ENCODE assay signal across 8 mouse cellular contexts in the genomic region with DNA sequence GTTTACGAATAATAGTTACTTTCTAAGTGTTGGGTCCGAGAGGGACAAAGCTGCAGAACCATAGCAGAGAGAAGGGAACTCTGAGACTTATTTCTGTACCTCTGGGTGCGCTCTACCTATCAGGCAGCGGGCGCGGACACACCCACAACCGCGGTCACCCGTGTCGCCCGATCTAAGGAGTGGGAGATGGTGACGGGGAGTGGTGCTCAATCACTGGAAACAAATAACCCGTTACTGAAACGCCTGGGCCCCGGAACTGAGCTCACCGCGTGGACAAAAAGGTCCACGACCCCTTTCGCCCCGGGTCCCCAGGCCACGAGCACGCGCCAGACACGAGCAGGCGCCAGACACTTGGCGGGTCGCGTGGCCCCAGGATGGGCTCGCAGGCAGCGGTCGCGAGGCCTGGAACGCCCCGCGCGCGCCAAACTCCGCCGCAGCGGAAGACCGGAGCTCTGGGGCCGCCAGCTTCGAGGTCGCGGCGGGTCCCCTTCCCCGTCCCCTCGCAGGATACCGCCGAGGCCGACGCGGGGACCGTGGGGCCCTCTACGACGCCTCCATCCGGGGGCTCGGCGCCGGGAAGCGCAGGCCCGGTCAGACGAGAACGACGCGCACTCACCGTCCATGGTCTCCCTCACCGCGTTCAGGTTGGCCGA. TPM values are rescaled to one million over a fixed set of nuclear protein-coding genes. Genes with fewer than 3 reads are reported as not detected.
DNase-seq lines count a peak whose midpoint lies in the region; ATAC-seq lines count a peak whose summit lies in the region.

No protein-coding gene starts in this region.

- WGBS in forebrain, embryonic 11.5 days = under 1% methylated on average over 66 of the region's 70 CpGs
- under 1% methylated on average over 70 of the region's 70 CpGs for WGBS in midbrain, embryonic 14.5 days

- H3K27me3 ChIP-seq in forebrain, embryonic 11.5 days (ENCODE audit: control insufficient read depth, insufficient read depth, low read length) = no peaks in the 10 kb centered on the region
- no peaks in the 10 kb centered on the region for H3K27me3 ChIP-seq in midbrain, embryonic 14.5 days (ENCODE audit: control insufficient read depth, insufficient read depth, low read length)

- no peaks in the 10 kb centered on the region for H3K9me3 ChIP-seq in forebrain, embryonic 11.5 days (ENCODE audit: control insufficient read depth, low read length)
- H3K9me3 ChIP-seq in midbrain, embryonic 14.5 days (ENCODE audit: control insufficient read depth, low read length) = no peaks in the 10 kb centered on the region

- H3K9ac ChIP-seq in forebrain, embryonic 11.5 days (ENCODE audit: low read length) = peak overlapping the region; percentile 95
- peak overlapping the region; percentile 94 for H3K9ac ChIP-seq in midbrain, embryonic 14.5 days (replicated peaks; ENCODE audit: low read length)

- no peaks in the 10 kb centered on the region for H3K36me3 ChIP-seq in forebrain, embryonic 11.5 days (ENCODE audit: control insufficient read depth, insufficient read depth, low read length)
- 0 out of 2 replicates have a peak, but pooled peaks cover 3% of the 10 kb centered on the region for H3K36me3 ChIP-seq in midbrain, embryonic 14.5 days (ENCODE audit: control insufficient read depth, insufficient read depth, low read length)

- DNase-seq in kidney, adult 11 months = peak; percentile 13
- DNase-seq in kidney, postnatal 10 days = no peak
- peak; percentile 14 for DNase-seq in MEL-GATA-1-ER (ENCODE audit: extremely low read depth, low read depth)
- DNase-seq in forebrain, embryonic 11.5 days (ENCODE audit: low spot score) = no peak
- DNase-seq in kidney, postnatal 36 days = peak; percentile 4 to 49
- DNase-seq in midbrain, embryonic 14.5 days = no peak
- DNase-seq in left cerebral cortex, adult 8-10 months (ENCODE audit: low spot score in 2 of 2) = no peak
- DNase-seq in retina, embryonic 14.5 days (ENCODE audit: low spot score) = no peak

- peak overlapping the region; percentile 70 for H3K4me2 ChIP-seq in forebrain, embryonic 11.5 days (ENCODE audit: low read depth, low read length, severe bottlenecking)
- H3K4me2 ChIP-seq in midbrain, embryonic 14.5 days (ENCODE audit: low read length) = peak overlapping the region; percentile 79

- peaks cover 4% of the 10 kb centered on the region; the same call in 1 of the 2 replicates for H3K4me1 ChIP-seq in forebrain, embryonic 11.5 days (replicated peaks; ENCODE audit: control insufficient read depth, insufficient read depth, low read length)
- peaks cover 22% of the 10 kb centered on the region for H3K4me1 ChIP-seq in midbrain, embryonic 14.5 days (ENCODE audit: control insufficient read depth, insufficient read depth, low read length)

- peak overlapping the region; percentile 89 for H3K4me3 ChIP-seq in forebrain, embryonic 11.5 days (ENCODE audit: low read depth, low read length)
- H3K4me3 ChIP-seq in midbrain, embryonic 14.5 days (replicated peaks; ENCODE audit: low read depth, low read length) = peak overlapping the region; percentile 99

- peak; percentile 6; the same call in 1 of the 2 replicates for ATAC-seq in forebrain, embryonic 11.5 days (replicated peaks; ENCODE audit: low FRiP score)
- ATAC-seq in midbrain, embryonic 14.5 days (ENCODE audit: low FRiP score, low TSS enrichment) = peak; percentile 31

- peak overlapping the region; percentile 78 for H3K27ac ChIP-seq in forebrain, embryonic 11.5 days (ENCODE audit: low read depth, low read length)
- H3K27ac ChIP-seq in midbrain, embryonic 14.5 days (replicated peaks; ENCODE audit: low read depth, low read length) = peak overlapping the region; percentile 84

RNA-seq across cellular contexts. Expression of a gene that starts 0.4 kb away (rescaled TPM):
- polyA plus RNA-seq in forebrain, embryonic 11.5 days (2014; fragmentation: Nextera tagmentation; extraction: Ambion mirVana) = 115 and 137 TPM in 2 replicates
- 108 and 112 TPM in 2 replicates for polyA plus RNA-seq in midbrain, embryonic 14.5 days (2014; fragmentation: Nextera tagmentation; extraction: Ambion mirVana)
- 10 to 100 TPM; 58.6 to 66.6 (median 63.0) TPM for total RNA-seq in left cerebral cortex, adult 8-10 months (2022)

RNA-seq across cellular contexts. Expression of a gene that starts 0.5 kb away (rescaled TPM):
- 84.5 and 87.8 TPM in 2 replicates for polyA plus RNA-seq in forebrain, embryonic 11.5 days (2014; fragmentation: Nextera tagmentation; extraction: Ambion mirVana)
- 10.6 and 16.4 TPM in 2 replicates for polyA plus RNA-seq in midbrain, embryonic 14.5 days (2014; fragmentation: Nextera tagmentation; extraction: Ambion mirVana)
- total RNA-seq in left cerebral cortex, adult 8-10 months (2022) = 1 to 10 TPM; 2.6 to 3.3 (median 3.0) TPM

RNA-seq across cellular contexts. Expression of a gene that starts 51.4 kb away (rescaled TPM):
- 2.1 and 3.4 TPM in 2 replicates for polyA plus RNA-seq in forebrain, embryonic 11.5 days (2014; fragmentation: Nextera tagmentation; extraction: Ambion mirVana)
- 0.72 TPM in 1 of 2 replicates, not detected in the other for polyA plus RNA-seq in midbrain, embryonic 14.5 days (2014; fragmentation: Nextera tagmentation; extraction: Ambion mirVana)
- total RNA-seq in left cerebral cortex, adult 8-10 months (2022) = 1 to 10 TPM in 3 of 4 experiments, not detected in 1; 1.0 to 2.3 (median 1.9) TPM

RNA-seq across cellular contexts. Expression of a gene that starts 53.7 kb away (rescaled TPM):
- polyA plus RNA-seq in forebrain, embryonic 11.5 days (2014; fragmentation: Nextera tagmentation; extraction: Ambion mirVana) = 21.2 and 26.3 TPM in 2 replicates
- polyA plus RNA-seq in midbrain, embryonic 14.5 days (2014; fragmentation: Nextera tagmentation; extraction: Ambion mirVana) = 18.5 and 19.3 TPM in 2 replicates
- total RNA-seq in left cerebral cortex, adult 8-10 months (2022) = 10 to 100 TPM; 13.2 to 14.7 (median 13.9) TPM

RNA-seq across cellular contexts. Expression of a gene that starts 54.1 kb away (rescaled TPM):
- polyA plus RNA-seq in forebrain, embryonic 11.5 days (2014; fragmentation: Nextera tagmentation; extraction: Ambion mirVana) = 46.1 and 50.2 TPM in 2 replicates
- polyA plus RNA-seq in midbrain, embryonic 14.5 days (2014; fragmentation: Nextera tagmentation; extraction: Ambion mirVana) = 23.5 and 34.2 TPM in 2 replicates
- total RNA-seq in left cerebral cortex, adult 8-10 months (2022) = 10 to 100 TPM; 16.5 to 19.2 (median 18.3) TPM

Comparison
In these comparisons a context has a peak if more than half of its experiments do, and no peak if none do; other contexts are left out.
1. DNase-seq: peak in kidney, adult 11 months (single experiment), MEL-GATA-1-ER (single experiment) and kidney, postnatal 36 days (2 of 2); none in kidney, postnatal 10 days (single experiment), forebrain, embryonic 11.5 days (single experiment), midbrain, embryonic 14.5 days (single experiment), left cerebral cortex, adult 8-10 months (0 of 2) and retina, embryonic 14.5 days (single experiment).